Mouse (Mus musculus) hindbrain, embryonic 10.5 days (tissue): Measurements from ENCODE around the gene Olfr541. TPM values are rescaled to one million over a fixed set of nuclear protein-coding genes. Genes with fewer than 3 reads are reported as not detected.
A peak's percentile ranks its signal among the peaks of the same experiment; 100 is the strongest.
"Not testable (repeated sequence)": the region's sequence is repeated elsewhere in the genome, so short reads cannot be mapped to it uniquely, and the experiment has no call there.

Experiments used
- DNase-seq: peaks from one replicate; pipeline ENCODE4 v3.0.0-alpha.2; 2017; ENCODE audit warnings: low spot score
- H3K27ac ChIP-seq: fragments of 300-500 bp; sonication (generic); 2 replicates; pipeline ENCODE4 v1.5.1; 2016; ENCODE audit warnings: mild to moderate bottlenecking, moderate library complexity
- H3K27me3 ChIP-seq: fragments of 300-500 bp; sonication (generic); 2 replicates; pipeline ENCODE4 v1.6.1; 2016; ENCODE audit warnings: mild to moderate bottlenecking; ENCODE audit not compliant: poor library complexity, insufficient read depth, severe bottlenecking
- H3K36me3 ChIP-seq: fragments of 300-500 bp; sonication (generic); 2 replicates; pipeline ENCODE4 v1.6.1; 2016; ENCODE audit warnings: mild to moderate bottlenecking, moderate library complexity
- H3K4me1 ChIP-seq: fragments of 300-500 bp; sonication (generic); replicated peaks from 2 replicates; pipeline ENCODE4 v1.6.1; 2016; ENCODE audit warnings: mild to moderate bottlenecking
- H3K4me3 ChIP-seq: fragments of 300-500 bp; sonication (generic); 2 replicates; pipeline ENCODE4 v1.5.1; 2016; ENCODE audit warnings: mild to moderate bottlenecking, moderate library complexity
- H3K9me3 ChIP-seq: fragments of 300-500 bp; sonication (generic); 2 replicates; pipeline ENCODE4 v1.6.1; 2016; ENCODE audit warnings: mild to moderate bottlenecking, moderate library complexity
- WGBS: fragments of 180-500 bp; shearing (Covaris S2); methylation state at CpG from one replicate; pipeline ENCODE4 v1.1.7; 2016; 5-methylcytosine and 5-hydroxymethylcytosine counted together
- polyA plus RNA-seq: library from polyadenylated mRNA; unstranded; fragments of >200 nt; fragmentation: Nextera tagmentation; extraction: Ambion mirVana; gene quantifications from 2 replicates; pipeline ENCODE4 v1.2.1, GENCODE M21; 2016

The Olfr541 gene
- polyA plus RNA-seq = not detected in 2 replicates

GRCm38 (mm10) chr7:140696967-140697366 is at the start of gene Olfr541:
Gene Olfr541, plus strand, starts transcription at chr7:140697267.
- Histone ChIP-seq H3K4me3 (no peak within 1 kb of the TSS), H3K4me1 (peaks cover 8% of the 10 kb centered on the region; the same call in 1 of the 2 replicates), H3K27me3 (no peaks in the 10 kb centered on the region), H3K36me3 (no peaks in the 10 kb centered on the region), H3K9me3 (no peaks in the 10 kb centered on the region), H3K27ac (no peak within 1 kb of the TSS)
- no peak for DNase-seq

- Histone ChIP-seq H3K9me3 (no peaks in the 10 kb centered on the region), H3K27ac (no peak within 1 kb of the TSS), H3K4me1 (no peaks in the 10 kb centered on the region), H3K36me3 (no peaks in the 10 kb centered on the region), H3K4me3 (no peak within 1 kb of the TSS), H3K27me3 (no peaks in the 10 kb centered on the region)
- no peak for DNase-seq
- 84% methylated on average over 4 of the region's 4 CpGs for WGBS
Measured at GRCm38 (mm10) chr7:140659630-140660029, 37.4 kb upstream of the Olfr541 start, which contains the start of gene Olfr539. Gene Olfr539, plus strand, starts transcription at chr7:140659930.

GRCm38 (mm10) chr7:140670693-140671092 is 26.4 kb upstream of the Olfr541 start:
- not testable (repeated sequence) for H3K9me3 ChIP-seq, H3K27ac ChIP-seq, H3K36me3 ChIP-seq, H3K27me3 ChIP-seq, DNase-seq, H3K4me3 ChIP-seq, H3K4me1 ChIP-seq
- 90% methylated on average over 3 of the region's 3 CpGs for WGBS

GRCm38 (mm10) chr7:140675863-140676262 is 21.2 kb upstream of the Olfr541 start:
- peak; percentile 3 for DNase-seq
- H3K4me3 ChIP-seq = peak overlapping the region; percentile 1; the same call in 1 of the 2 replicates
- peaks cover 10% of the 10 kb centered on the region; the same call in 1 of the 2 replicates for H3K9me3 ChIP-seq
- H3K27ac ChIP-seq = no peak overlapping the region
- H3K4me1 ChIP-seq = peaks cover 6% of the 10 kb centered on the region; the same call in 1 of the 2 replicates
- H3K36me3 ChIP-seq = no peaks in the 10 kb centered on the region
- no peaks in the 10 kb centered on the region for H3K27me3 ChIP-seq
- WGBS = 1% methylated on average over 6 of the region's 6 CpGs

GRCm38 (mm10) chr7:140679591-140679990 is 17.5 kb upstream of the Olfr541 start:
- WGBS = 67% methylated on average over 4 of the region's 4 CpGs
- peaks cover 10% of the 10 kb centered on the region; the same call in 1 of the 2 replicates for H3K9me3 ChIP-seq
- H3K36me3 ChIP-seq, DNase-seq, H3K27me3 ChIP-seq, H3K4me3 ChIP-seq, H3K4me1 ChIP-seq, H3K27ac ChIP-seq: not testable (repeated sequence)

- H3K36me3 ChIP-seq = no peaks in the 10 kb centered on the region
- WGBS = 97% methylated on average over 1 of the region's 1 CpGs
- H3K27me3 ChIP-seq = no peaks in the 10 kb centered on the region
- H3K27ac ChIP-seq = no peak within 1 kb of the TSS
- H3K9me3 ChIP-seq = peaks cover 10% of the 10 kb centered on the region; the same call in 1 of the 2 replicates
- H3K4me1 ChIP-seq = no peaks in the 10 kb centered on the region
- DNase-seq = no peak
- H3K4me3 ChIP-seq = no peak within 1 kb of the TSS
Measured at GRCm38 (mm10) chr7:140681651-140682050, 15.4 kb upstream of the Olfr541 start, which contains the start of gene Olfr45. Gene Olfr45, plus strand, starts transcription at chr7:140681951.

GRCm38 (mm10) chr7:140706348-140706747 is 9.3 kb downstream of the Olfr541 start:
- WGBS = 51% methylated on average over 2 of the region's 2 CpGs
- H3K27me3 ChIP-seq = no peaks in the 10 kb centered on the region
- DNase-seq = no peak
- H3K27ac ChIP-seq = no peak overlapping the region
- no peaks in the 10 kb centered on the region for H3K36me3 ChIP-seq
- H3K9me3 ChIP-seq = no peaks in the 10 kb centered on the region
- H3K4me3 ChIP-seq = no peak overlapping the region
- H3K4me1 ChIP-seq = no peaks in the 10 kb centered on the region

GRCm38 (mm10) chr7:140707536-140708284 is 10.6 kb downstream of the Olfr541 start:
- Histone ChIP-seq H3K4me3 (no peak overlapping the region), H3K36me3 (no peaks in the 10 kb centered on the region), H3K4me1 (no peaks in the 10 kb centered on the region), H3K27ac (no peak overlapping the region), H3K27me3 (no peaks in the 10 kb centered on the region), H3K9me3 (no peaks in the 10 kb centered on the region)
- 86% methylated on average over 6 of the region's 6 CpGs for WGBS
- DNase-seq = no peak

GRCm38 (mm10) chr7:140717155-140718055 is 20.3 kb downstream of the Olfr541 start:
- Histone ChIP-seq H3K4me3 (no peak overlapping the region), H3K4me1 (no peaks in the 10 kb centered on the region), H3K9me3 (no peaks in the 10 kb centered on the region), H3K27ac (no peak overlapping the region), H3K27me3 (no peaks in the 10 kb centered on the region), H3K36me3 (no peaks in the 10 kb centered on the region)
- DNase-seq = no peak
- 84% methylated on average over 7 of the region's 7 CpGs for WGBS

- Histone ChIP-seq H3K27me3 (no peaks in the 10 kb centered on the region), H3K4me1 (no peaks in the 10 kb centered on the region), H3K27ac (no peak overlapping the region), H3K36me3 (no peaks in the 10 kb centered on the region), H3K9me3 (no peaks in the 10 kb centered on the region), H3K4me3 (no peak overlapping the region)
- no peak for DNase-seq
- WGBS = 81% methylated on average over 6 of the region's 6 CpGs
Measured at GRCm38 (mm10) chr7:140721095-140721494, 24.0 kb downstream of the Olfr541 start.

- no peaks in the 10 kb centered on the region for H3K4me1 ChIP-seq
- DNase-seq = no peak
- H3K27me3 ChIP-seq = no peaks in the 10 kb centered on the region
- no peak overlapping the region for H3K4me3 ChIP-seq
- H3K27ac ChIP-seq = no peak overlapping the region
- H3K36me3 ChIP-seq = no peaks in the 10 kb centered on the region
- H3K9me3 ChIP-seq = 0 out of 2 replicates have a peak, but pooled peaks cover 9% of the 10 kb centered on the region
Measured at GRCm38 (mm10) chr7:140725558-140725957, 28.5 kb downstream of the Olfr541 start.

- no peak for DNase-seq
- H3K4me3 ChIP-seq = no peak overlapping the region
- 64% methylated on average over 2 of the region's 2 CpGs for WGBS
- H3K4me1 ChIP-seq = no peaks in the 10 kb centered on the region
- H3K27me3 ChIP-seq = no peaks in the 10 kb centered on the region
- H3K9me3 ChIP-seq = 0 out of 2 replicates have a peak, but pooled peaks cover under 1% of the 10 kb centered on the region
- no peak overlapping the region for H3K27ac ChIP-seq
- H3K36me3 ChIP-seq = no peaks in the 10 kb centered on the region
Measured at GRCm38 (mm10) chr7:140733162-140733561, 36.1 kb downstream of the Olfr541 start.

- no peaks in the 10 kb centered on the region for H3K4me1 ChIP-seq
- H3K4me3 ChIP-seq = no peak overlapping the region
- H3K27ac ChIP-seq = no peak overlapping the region
- H3K36me3 ChIP-seq = no peaks in the 10 kb centered on the region
- no peak for DNase-seq
- H3K9me3 ChIP-seq = no peaks in the 10 kb centered on the region
- 84% methylated on average over 3 of the region's 3 CpGs for WGBS
- H3K27me3 ChIP-seq = no peaks in the 10 kb centered on the region
Measured at GRCm38 (mm10) chr7:140747402-140747801, 50.3 kb downstream of the Olfr541 start.
